Mouse (Mus musculus): ENCODE measurements around the gene Plk2.
"Not testable (repeated sequence)": the region's sequence is repeated elsewhere in the genome, so short reads cannot be mapped to it uniquely, and the experiment has no call there.

Plk2 gene

DNA sequence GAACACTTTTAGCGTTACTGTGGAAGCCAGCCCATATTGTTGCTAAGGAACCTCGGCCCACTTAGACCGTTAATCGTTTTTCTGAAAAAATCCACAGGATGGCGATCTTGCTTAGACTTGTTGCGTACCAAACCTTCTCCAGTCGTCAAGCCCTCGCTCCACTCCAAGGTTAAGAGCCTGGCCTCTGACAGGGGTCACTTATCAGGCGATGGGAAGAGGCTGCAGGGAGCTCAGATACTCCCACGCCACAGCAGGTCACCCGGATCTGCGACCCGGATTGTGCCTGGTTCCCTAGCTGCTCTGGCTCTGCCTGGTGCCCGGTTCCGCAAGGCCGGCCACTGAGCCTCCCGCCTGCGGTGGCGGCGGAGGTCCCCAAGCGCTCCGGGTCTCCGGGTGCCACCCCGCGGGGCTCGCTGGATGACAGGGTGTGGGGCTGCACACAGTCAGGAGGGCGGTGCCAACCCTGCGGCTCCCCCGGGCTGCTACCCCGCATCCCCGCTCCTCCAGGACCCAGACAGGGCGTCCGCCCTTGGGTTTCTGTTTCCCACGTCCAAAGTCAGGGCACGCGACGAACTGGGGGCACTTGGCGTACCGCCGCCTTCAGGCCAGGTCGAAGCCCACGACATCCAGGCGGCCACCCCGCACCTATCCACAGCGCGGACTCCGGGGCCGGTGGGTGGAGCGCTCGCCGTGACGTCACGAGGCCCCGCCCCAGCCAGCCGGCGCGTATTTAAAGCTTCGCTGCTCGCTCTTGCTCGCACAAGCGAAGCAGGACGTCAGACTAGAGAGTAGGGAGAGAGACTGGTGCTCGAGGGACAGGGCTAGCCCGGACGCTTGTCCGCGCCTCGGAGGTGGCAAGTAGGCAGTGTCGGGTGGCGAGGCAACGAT, at the start of gene Plk2:
Plk2 (plus strand) TSS at position 756 of the 888 bp plus-strand sequence.
- peak; percentile 90 for DNase-seq (ENCODE audit: low read depth, low spot score)

- no peak for DNase-seq (ENCODE audit: low read depth, low spot score)
Measured at GRCm38 (mm10) chr13:110346707-110347106, 48.1 kb upstream of the Plk2 start.

DNA sequence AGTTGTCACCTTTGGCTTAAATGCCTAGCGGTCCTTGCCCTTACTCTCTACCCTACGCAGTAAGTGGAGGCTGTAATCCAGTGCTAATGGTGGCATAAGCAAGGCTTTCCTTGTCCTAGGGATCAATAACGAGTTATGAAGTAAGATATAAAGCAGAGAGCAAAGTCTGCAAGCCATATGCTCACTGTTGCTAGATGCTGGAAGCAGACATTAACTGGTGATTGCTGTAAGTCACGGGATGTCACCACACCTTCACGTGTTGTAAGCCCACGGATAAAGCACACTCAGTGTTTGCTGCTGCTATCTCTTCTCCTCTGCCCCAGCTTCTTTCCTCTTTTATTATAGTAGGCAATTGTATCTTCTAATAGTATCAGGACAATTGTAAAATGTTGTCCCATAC, 43.8 kb upstream of the Plk2 start:
- no peak for DNase-seq (ENCODE audit: low read depth, low spot score)

- no peak for DNase-seq (ENCODE audit: low read depth, low spot score)
Measured at GRCm38 (mm10) chr13:110356941-110357340, 37.9 kb upstream of the Plk2 start, which contains the start of gene Gapt. TSS of gene Gapt (minus strand) at chr13:110357199.

- DNase-seq (ENCODE audit: low read depth, low spot score): no peak
Measured at GRCm38 (mm10) chr13:110363722-110364121, 31.1 kb upstream of the Plk2 start.

DNA sequence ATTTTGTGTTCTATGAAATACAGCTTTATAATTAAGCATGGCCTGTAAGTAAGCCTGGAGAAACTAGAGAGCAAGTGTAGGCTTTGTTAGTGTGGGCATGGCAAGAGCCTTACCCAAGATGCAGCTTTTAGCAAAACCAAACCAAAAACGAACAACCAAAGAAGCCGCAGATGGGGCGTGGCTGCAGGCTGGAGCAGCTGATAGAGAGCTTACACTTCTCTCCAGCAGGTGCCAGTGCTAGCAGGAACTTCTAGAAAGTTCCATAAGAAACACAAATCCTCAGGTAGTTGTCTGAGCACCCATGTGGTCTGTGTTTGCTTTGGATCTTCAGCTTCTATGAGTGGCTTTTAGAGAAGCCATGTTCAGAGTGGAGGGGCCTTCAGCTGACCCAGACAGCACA, 28.4 kb upstream of the Plk2 start:
- no peak for DNase-seq (ENCODE audit: low read depth, low spot score)

- no peak for DNase-seq (ENCODE audit: low read depth, low spot score)
Measured at GRCm38 (mm10) chr13:110367961-110368555, 26.8 kb upstream of the Plk2 start.

GRCm38 (mm10) chr13:110368556-110369040, 26.2 kb upstream of the Plk2 start:
- DNase-seq (ENCODE audit: low read depth, low spot score): peak; percentile 40

GRCm38 (mm10) chr13:110369673-110370072, 25.2 kb upstream of the Plk2 start:
- DNase-seq (ENCODE audit: low read depth, low spot score): no peak

DNA sequence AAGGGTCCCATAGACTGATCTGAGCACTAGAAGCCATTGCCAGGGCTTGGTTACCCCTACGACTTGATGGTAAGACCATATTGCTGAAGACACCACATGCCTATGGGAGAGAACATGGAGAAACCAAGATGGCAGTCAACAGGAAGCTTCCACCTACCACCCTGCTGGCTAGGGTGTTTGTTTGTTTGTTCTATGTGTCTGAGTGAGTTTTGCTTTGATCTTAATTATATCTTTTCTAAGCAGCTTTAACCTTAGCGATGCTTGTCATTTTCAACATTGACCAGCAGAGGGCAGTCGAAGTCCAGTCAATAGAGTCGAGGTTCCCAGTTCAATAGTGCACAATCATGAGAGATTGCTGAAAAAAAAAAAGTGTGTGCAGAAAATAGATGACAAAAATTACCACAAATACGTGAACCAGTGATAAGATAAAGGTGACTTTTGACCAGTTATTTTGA, 12.4 kb upstream of the Plk2 start:
- peak; percentile 71 for DNase-seq (ENCODE audit: low read depth, low spot score)

DNA sequence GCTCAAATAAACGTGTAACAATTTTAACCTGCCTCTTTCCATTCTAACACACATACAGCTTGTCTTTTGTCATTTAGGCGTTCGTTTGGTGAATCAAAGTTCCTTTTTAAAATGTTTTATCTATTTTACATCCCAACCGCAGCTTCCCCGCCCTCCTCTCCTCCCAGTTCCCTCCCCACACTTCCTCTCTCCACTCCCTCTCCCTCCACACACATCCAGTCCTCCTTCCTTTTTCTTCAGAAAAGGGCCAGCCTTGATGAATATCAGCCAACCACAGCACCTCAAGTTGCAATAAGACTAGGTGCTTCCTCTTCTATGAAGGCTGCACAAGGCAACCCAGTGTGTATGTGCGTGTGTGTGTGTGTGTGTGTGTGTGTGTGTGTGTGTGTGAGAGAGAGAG, 10.3 kb upstream of the Plk2 start:
- no peak for DNase-seq (ENCODE audit: low read depth, low spot score)

- peak; percentile 58 for DNase-seq (ENCODE audit: low read depth, low spot score)
Measured at GRCm38 (mm10) chr13:110392210-110392609, 2.6 kb upstream of the Plk2 start.

GRCm38 (mm10) chr13:110392631-110393030, 2.2 kb upstream of the Plk2 start:
- DNase-seq (ENCODE audit: low read depth, low spot score): no peak

DNA sequence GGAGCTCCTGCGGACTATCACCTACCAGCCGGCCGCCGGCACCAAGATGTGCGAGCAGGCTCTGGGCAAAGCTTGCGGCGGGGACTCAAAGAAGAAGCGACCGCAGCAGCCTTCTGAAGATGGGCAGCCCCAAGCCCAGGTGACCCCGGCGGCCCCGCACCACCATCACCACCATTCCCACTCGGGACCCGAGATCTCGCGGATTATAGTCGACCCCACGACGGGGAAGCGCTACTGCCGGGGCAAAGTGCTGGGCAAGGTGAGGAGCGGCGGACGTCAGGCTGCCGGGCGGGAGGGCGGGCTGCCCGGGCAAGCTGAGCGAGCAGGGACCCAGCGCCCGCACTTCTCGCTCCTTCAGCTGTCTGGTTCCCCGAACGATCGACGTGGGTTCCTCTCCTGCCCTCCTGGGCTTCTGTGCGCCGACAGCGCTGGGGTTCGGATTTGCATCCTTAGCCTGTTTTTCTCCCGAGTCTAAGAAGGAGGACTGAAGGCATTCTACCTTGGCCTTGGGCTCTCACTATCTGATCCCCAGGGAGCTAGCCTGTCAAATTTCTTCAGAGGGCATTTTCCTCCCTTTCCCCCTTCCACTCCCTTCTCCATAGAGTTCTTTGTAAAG, 441 bp downstream of the Plk2 start:
- DNase-seq (ENCODE audit: low read depth, low spot score): no peak

DNA sequence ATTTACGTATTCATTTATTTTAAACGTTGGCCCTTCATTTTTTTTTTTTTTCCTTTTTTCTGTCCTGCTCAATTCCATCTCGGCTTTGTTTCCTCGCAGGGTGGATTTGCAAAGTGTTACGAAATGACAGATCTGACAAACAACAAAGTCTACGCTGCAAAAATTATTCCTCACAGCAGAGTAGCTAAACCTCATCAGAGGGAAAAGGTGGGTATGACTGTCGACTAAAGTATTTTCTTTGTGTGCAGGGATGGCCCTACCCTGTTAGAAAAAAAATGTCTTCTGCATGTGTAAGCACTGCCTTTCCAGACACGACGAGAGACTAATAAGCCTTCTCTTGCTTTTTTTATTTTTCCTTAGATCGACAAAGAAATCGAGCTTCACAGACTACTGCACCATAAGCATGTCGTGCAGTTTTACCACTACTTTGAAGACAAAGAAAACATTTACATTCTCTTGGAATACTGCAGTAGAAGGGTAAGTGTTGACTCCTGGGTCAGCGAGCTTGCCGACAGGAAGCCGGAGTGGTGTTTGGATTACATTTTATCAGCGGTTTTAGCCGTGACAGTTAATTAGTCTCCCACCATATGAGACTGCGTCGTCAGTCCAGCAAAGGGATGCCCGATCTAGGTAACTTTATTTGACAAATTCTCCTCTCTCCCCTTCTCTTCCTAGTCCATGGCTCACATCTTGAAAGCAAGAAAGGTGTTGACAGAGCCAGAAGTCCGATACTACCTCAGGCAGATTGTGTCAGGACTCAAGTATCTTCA, 1.3 kb downstream of the Plk2 start:
- DNase-seq (ENCODE audit: low read depth, low spot score): no peak

- DNase-seq (ENCODE audit: low read depth, low spot score): no peak
Measured at GRCm38 (mm10) chr13:110397750-110398149, 2.9 kb downstream of the Plk2 start.

- DNase-seq (ENCODE audit: low read depth, low spot score): no peak
Measured at GRCm38 (mm10) chr13:110398513-110399270, 3.8 kb downstream of the Plk2 start.

DNA sequence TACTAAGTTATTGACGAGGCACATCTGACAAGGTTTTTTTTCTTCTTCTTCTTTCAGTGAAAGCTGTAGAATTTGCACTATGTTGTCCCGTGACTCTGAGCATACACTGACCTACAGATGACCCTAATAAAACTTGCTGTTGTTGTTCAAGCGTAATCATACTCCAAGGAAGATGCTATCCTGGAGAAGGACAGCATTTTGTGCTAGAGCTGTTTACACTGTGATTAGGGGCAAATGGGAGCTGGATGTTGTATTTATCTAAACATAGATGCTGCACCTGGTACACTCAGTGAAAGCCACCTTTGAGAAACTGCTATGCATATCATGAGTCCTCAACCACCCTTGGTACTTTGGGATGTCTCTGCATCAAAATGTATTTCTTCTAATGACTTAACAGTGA, 6.6 kb downstream of the Plk2 start:
- DNase-seq (ENCODE audit: low read depth, low spot score): no peak

GRCm38 (mm10) chr13:110401877-110402276, 7.0 kb downstream of the Plk2 start:
- DNase-seq (ENCODE audit: low read depth, low spot score): no peak

DNA sequence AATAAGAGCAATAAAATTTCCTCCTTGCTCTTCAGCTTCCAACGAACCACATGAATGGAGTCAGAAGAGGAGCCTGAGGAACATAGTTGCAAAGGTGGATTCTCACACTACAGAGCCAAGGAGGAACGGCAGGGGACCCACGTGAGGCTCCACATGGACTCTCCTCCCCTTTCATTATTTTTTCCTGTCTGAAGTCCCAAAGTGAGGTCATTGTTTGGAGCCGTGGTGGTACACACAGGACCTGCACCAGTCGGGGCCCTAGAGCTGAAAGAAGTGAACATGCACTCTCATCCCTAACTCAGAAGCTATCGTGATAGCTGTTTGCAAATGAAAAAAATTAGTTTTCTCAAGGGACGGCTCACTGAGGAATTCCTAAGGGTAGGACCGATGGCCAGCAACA, 9.2 kb downstream of the Plk2 start:
- DNase-seq (ENCODE audit: low read depth, low spot score): no peak

GRCm38 (mm10) chr13:110404686-110405085, 9.8 kb downstream of the Plk2 start:
- not testable (repeated sequence) for DNase-seq (ENCODE audit: low read depth, low spot score)
